Mouse (Mus musculus): ENCODE results near the gene Rftn1.

DNA sequence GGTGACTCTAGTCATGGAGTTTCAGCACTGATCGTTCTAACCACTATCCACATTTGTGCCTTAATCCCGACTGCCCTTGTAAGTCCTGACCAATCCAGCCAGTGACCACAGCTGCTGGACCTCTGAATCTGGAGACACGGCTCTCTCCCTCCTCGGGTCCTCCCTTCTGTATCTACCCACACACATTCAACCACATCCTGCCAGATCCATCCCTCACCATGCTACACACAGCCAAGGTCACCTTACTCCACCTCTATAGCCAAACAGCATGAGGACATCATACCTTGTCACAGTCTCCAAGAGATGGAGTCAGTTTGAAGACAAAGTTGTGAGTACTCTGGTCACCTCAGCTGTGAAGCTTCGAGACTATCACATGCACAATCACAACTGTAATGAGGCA is 131.1 kb downstream of the Rftn1 start:
- TF ChIP-seq CTCF (IDR thresholded peaks at IDR 0.05; ENCODE audit: extremely low read depth, insufficient read length, insufficient replicate concordance, low read depth, low read length) (no peak), POLR2A (IDR thresholded peaks at IDR 0.05; ENCODE audit: low read depth, low read length) (no peak)
